Mouse (Mus musculus): Measurements from ENCODE around the gene Myo15b. TPM values are rescaled to one million over a fixed set of nuclear protein-coding genes. Genes with fewer than 3 reads are reported as not detected.
"Not testable (repeated sequence)": the region's sequence is repeated elsewhere in the genome, so short reads cannot be mapped to it uniquely, and the experiment has no call there.

Myo15b gene
- total RNA-seq, 1 experiment from 2014 or later = 0.60 TPM

DNA sequence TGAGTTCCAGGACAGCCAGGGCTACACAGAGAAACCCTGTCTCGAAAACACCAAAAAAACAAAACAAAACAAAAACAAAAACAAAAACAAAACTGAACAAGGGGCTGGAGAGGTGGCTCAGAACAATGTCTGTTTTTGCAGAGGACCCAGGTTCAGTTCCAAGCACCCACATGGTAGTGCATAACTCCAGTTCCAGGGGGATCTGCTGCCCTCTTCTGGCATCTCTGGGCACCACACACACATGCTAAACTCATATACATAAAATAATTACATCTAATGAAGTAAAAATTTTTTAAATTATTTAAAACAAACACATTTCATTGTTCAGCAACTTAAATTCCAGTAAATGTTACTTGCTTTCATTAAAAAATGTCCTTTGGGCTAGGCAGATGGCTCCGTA, 12.4 kb upstream of the Myo15b start:
- no peak for ATAC-seq (replicated peaks in 1 of 2; ENCODE audit: insufficient read depth in 1 of 2, low FRiP score in 2 of 2, low TSS enrichment in 1 of 2, low read depth in 1 of 2, poor library complexity in 2 of 2, severe bottlenecking in 2 of 2)

DNA sequence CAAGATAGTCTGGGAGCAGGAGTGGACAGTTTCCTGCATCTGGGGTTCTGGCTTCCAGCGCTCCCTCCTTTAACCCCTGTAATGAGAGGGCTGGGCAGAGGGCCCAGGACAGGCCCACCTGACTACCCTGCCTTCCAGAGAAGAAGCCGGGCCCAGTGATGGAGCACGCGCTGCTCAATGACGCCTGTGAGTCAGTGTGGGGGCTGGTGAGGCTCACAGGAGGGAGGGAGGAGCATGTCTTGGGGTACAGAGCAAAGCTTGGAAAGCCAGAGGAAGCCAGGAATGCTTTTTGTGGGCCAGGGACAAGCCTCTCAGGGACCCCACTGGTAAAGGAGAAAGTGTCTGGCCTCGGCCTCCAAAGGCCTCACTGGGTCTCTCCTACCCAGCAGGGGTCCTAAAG, 3.5 kb upstream of the Myo15b start:
- no peak for ATAC-seq (replicated peaks in 1 of 2; ENCODE audit: insufficient read depth in 1 of 2, low FRiP score in 2 of 2, low TSS enrichment in 1 of 2, low read depth in 1 of 2, poor library complexity in 2 of 2, severe bottlenecking in 2 of 2)

DNA sequence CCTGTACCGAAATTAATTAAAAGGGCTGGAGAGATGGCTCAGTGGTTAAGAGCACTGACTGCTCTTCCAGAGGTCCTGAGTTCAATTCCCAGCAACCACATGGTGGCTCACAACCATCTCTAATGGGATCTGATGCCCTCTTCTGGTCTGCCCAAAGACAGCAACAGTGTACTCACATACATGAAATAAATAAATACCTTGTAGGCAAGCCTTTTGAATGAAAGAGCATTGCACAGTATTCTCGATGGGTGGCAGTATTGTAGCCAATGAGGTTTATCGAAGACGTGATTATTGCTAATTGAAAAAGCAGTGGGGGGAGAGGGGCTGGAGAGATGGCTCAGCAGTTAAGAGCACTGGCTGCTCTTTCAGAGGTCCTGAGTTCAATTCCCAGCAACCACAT, 1.1 kb upstream of the Myo15b start:
- not testable (repeated sequence) for ATAC-seq (replicated peaks in 1 of 2; ENCODE audit: insufficient read depth in 1 of 2, low FRiP score in 2 of 2, low TSS enrichment in 1 of 2, low read depth in 1 of 2, poor library complexity in 2 of 2, severe bottlenecking in 2 of 2)

DNA sequence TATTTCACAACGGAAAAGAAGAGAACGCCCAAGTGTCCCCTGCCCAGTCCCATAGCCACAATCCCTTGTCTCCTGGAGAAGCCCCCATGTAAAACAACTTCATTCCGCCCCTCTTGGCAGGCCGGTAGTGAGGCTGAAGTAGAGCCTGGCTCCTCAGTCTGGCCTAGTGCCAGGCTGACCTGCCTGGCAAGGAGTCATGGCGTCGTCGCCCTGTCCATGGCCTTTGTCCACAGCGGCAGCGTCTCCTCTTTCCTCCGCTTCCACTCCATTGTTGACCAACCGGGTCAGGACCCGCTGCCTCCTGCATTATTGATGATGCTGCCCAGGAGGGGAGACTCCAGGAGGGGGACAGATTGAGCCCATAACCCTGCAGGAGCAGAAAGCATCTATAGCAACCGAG, 270 bp upstream of the Myo15b start:
- no peak for ATAC-seq (replicated peaks in 1 of 2; ENCODE audit: insufficient read depth in 1 of 2, low FRiP score in 2 of 2, low TSS enrichment in 1 of 2, low read depth in 1 of 2, poor library complexity in 2 of 2, severe bottlenecking in 2 of 2)

DNA sequence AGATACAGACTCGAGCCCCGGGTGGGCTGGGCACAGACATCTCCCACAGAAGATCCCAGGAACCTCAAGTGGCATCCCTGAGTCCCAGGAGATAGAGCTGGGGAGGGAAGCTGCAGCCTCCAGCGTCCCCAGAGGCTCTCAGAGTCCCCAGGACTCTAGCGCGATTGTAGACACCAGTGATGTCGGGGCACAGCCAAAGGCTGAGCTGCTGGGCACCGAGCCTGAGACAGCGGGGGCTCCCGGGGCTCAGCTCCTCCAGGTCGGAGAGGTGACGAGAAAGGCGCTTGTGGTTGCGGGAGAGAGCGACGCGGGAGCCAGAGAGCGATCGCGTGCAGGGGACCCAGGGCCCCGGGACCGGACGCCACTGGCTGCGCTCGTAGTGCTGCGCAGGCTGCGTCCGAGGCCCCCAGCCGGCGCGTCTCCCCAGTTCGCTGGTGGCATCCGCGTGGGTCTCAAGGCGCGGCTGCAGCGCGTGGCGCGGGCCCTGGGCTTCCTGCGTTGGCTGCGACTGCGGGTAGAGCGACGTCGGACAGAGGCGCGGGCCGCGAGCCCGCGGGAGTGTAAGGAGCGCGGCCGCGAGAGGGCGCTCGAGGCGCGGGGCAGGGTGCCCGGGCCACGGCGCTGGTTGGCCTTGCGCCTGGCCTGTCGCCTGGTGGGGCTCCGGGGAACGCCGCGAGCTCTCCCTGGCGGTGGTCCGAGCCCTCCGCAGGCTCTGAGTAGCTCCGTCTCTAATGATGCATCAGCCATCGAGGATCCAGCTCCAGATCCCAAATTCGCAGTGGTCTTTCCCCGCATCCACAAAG, 1.1 kb downstream of the Myo15b start:
- ATAC-seq (replicated peaks in 1 of 2; ENCODE audit: insufficient read depth in 1 of 2, low FRiP score in 2 of 2, low TSS enrichment in 1 of 2, low read depth in 1 of 2, poor library complexity in 2 of 2, severe bottlenecking in 2 of 2) = peak; percentile 77 to 81

DNA sequence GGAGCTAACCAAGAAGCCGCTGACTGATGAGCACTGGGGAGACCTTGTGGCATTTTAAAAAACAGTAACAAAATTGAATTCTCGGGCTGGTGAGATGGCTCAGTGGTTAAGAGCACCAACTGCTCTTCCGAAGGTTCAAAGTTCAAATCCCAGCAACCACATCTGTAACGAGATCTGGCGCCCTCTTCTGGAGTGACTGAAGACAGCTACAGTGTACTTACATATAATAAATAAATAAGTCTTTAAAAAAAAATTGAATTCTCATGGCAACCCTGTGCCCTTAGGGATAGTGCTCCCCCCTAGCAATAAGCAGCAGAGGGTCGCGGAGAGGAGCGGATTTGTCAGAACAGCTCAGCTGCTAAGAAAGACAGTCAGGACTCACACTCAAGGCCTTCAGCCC, 5.7 kb downstream of the Myo15b start:
- no peak for ATAC-seq (replicated peaks in 1 of 2; ENCODE audit: insufficient read depth in 1 of 2, low FRiP score in 2 of 2, low TSS enrichment in 1 of 2, low read depth in 1 of 2, poor library complexity in 2 of 2, severe bottlenecking in 2 of 2)

DNA sequence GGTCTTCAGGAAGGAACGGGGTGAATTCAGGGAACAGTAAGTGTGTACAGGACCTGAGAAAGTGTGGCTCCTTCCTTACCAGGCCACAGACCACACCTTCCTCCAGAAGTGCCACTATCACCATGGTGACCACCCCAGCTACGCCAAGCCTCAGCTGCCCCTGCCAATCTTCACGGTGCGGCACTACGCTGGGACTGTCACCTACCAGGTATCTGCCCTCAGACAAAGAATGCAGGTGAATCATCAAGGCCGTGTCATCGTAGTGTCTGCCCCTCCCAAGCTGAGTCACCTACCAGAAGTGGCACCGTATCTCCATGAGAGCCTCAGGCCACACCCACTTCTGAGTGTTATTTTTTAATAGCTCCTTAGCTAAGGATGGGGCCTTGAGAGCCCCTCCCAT, 11.2 kb downstream of the Myo15b start:
- ATAC-seq (replicated peaks in 1 of 2; ENCODE audit: insufficient read depth in 1 of 2, low FRiP score in 2 of 2, low TSS enrichment in 1 of 2, low read depth in 1 of 2, poor library complexity in 2 of 2, severe bottlenecking in 2 of 2) = peak; percentile 81 to 87

DNA sequence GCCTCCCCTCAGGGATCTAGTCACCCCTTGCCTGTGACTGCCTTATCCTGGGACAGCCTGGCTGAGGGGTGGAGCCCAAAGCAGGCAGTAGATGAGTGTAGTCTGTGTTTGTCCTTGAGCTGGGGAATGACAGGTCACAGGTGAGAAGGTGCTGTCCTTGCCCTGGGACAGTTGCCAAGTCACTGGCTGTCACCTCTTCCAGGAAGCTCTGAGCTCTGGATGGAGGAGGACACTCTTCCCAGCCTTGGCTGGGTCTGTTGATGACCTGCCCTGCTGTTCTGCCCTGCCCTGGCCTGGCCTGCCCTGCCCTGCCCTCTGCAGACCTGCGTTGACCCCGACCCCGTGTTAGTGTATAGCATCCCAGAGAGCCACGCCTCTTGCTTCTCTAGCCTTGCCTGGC, 14.2 kb downstream of the Myo15b start:
- no peak for ATAC-seq (replicated peaks in 1 of 2; ENCODE audit: insufficient read depth in 1 of 2, low FRiP score in 2 of 2, low TSS enrichment in 1 of 2, low read depth in 1 of 2, poor library complexity in 2 of 2, severe bottlenecking in 2 of 2)

DNA sequence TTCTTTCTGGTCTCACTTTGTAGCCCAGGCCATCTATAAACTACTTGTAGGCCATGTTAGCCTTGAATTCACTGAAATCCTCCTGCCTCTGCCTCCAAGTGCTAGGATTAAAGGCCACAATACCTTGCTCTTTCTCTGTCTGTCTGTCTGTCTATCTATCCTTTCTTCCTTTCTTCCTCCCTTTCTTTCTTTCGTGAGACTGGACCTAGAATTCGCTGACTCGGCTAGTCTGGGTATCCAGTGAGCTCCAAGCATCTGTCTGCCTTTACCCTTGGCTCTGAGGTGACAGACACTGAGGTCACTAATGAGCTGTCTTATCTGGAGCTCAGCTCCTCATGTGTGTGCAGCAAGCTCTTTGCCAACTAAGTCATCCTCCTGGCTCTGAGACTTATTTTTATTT, 17.7 kb downstream of the Myo15b start:
- ATAC-seq (replicated peaks in 1 of 2; ENCODE audit: insufficient read depth in 1 of 2, low FRiP score in 2 of 2, low TSS enrichment in 1 of 2, low read depth in 1 of 2, poor library complexity in 2 of 2, severe bottlenecking in 2 of 2) = no peak

DNA sequence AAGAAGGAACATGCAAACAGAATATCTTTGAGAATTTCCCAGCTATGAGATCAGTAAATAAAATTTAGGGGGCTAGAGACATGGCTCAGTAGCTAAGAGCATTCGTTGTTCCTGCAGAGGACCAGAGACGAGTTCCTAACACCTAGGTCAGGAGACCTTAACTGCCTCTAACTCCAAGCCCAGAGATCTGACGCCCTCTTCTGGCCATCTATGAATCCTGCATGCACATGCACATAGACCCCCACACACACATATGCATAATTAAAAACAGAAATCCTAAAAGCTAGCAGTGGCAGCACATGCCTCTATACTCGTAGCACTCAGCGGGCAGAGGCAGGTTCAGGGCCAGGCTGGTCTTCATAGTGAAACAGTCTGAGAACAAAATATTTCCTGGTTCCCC, 18.2 kb downstream of the Myo15b start:
- no peak for ATAC-seq (replicated peaks in 1 of 2; ENCODE audit: insufficient read depth in 1 of 2, low FRiP score in 2 of 2, low TSS enrichment in 1 of 2, low read depth in 1 of 2, poor library complexity in 2 of 2, severe bottlenecking in 2 of 2)

DNA sequence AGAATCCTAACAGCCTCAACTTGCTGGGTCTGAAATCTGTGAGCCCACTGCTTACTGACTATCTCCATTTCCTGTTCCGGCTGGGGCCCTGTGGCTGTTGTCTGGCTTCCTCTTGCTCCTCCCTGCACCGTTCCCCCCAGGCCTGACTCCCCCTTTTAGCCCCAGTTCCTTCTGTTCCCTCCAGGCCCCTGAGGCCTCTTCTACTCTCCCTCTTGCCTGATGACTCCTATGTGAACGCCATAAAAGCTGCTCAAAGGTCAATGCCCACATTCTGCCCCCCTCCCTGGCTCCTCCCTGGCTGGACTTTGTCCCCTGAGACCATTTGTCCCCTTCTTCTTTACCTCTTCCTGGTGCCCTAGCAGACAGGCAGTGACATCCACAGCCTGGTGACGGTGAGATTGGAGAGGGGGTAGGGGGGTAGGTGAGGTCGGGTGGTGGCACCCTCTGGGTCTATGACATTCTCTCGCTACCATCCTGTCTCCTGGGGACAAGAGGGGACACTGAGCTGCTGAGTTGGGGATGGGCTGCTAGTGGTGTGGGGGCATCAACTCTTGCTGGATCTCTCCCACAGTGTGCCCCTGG, 19.1 kb downstream of the Myo15b start:
- peak; percentile 36 to 43; a peak in 2 of 4 replicates for ATAC-seq (replicated peaks in 1 of 2; ENCODE audit: insufficient read depth in 1 of 2, low FRiP score in 2 of 2, low TSS enrichment in 1 of 2, low read depth in 1 of 2, poor library complexity in 2 of 2, severe bottlenecking in 2 of 2)

DNA sequence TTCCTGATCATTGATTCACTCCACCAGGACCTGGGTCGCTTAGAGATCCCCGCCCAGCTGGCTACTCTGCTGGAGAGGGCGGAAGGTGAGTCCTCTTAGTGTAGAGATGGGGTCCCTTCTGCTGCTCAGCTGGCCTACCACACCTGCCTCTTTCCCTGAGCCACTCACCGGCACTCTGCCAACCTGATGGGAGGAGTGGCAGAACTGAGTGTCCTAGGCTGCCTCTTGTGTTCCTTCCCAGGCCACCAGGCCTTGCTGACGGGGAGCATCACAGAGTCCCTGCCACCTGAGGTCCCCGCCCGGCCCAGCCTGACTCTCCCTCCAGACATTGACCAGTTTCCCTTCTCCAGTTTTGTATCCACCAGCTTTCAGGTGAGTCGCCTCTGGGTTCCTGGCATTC, 19.9 kb downstream of the Myo15b start:
- ATAC-seq (replicated peaks in 1 of 2; ENCODE audit: insufficient read depth in 1 of 2, low FRiP score in 2 of 2, low TSS enrichment in 1 of 2, low read depth in 1 of 2, poor library complexity in 2 of 2, severe bottlenecking in 2 of 2) = no peak

DNA sequence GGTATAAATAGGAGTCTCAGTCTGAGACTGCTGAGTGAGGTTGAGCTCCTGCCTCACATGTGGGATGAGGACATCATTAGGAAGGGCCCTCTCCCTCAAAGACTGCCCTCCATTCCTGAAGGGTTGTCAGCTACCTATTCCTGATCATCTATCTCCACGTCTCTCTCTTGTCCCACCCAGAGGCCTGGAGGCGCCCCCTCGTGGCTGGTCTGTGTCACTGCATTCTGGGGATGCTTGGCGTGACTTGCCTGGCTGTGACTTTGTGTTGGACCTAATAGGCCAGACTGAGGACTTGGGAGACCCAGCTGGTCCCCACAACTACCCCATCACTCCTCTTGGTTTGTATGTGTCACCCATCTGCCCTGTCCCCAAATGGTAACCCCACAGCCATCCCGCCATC, 22.8 kb downstream of the Myo15b start:
- ATAC-seq (replicated peaks in 1 of 2; ENCODE audit: insufficient read depth in 1 of 2, low FRiP score in 2 of 2, low TSS enrichment in 1 of 2, low read depth in 1 of 2, poor library complexity in 2 of 2, severe bottlenecking in 2 of 2) = peak; percentile 40 to 63; a peak in 3 of 4 replicates

DNA sequence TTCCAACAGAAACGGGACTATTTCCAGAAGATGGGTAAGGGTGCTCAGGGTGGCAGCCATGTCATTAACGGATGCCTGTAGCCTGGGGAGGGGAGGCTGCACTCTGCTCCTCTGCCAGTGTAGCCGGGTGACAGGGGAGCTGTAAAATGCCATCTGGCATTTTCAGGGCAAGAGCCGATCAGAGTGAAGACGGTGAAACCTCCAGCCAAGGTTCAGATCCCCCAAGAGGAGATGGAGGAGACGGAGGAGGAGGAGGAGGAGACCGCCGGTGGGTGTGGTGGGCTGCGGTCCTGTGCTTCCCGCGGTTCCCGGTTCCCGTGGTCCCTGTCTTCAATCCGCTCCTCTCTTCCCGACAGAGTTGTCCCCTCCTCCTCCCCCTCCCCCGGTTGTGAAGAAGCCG, 25.0 kb downstream of the Myo15b start:
- ATAC-seq (replicated peaks in 1 of 2; ENCODE audit: insufficient read depth in 1 of 2, low FRiP score in 2 of 2, low TSS enrichment in 1 of 2, low read depth in 1 of 2, poor library complexity in 2 of 2, severe bottlenecking in 2 of 2) = no peak

DNA sequence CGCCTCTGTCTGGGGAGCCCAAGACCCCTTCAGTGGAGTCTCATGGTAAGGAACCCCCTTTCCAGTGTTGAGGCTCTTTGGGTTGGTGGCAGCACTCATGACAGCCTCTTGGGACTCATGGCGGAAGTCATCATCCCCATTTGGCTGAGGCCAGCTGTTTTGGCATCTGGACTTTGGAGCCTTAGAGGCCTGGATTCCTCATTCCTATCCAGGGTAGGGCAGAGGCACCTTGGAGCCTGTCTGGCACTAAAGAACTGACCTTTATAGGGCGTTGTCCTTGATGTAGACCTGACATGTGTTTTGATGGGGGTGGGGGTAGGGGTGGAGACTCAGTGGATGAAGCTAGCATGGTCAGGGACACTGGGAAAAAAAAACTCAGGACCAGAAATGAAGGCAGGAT, 26.2 kb downstream of the Myo15b start:
- ATAC-seq (replicated peaks in 1 of 2; ENCODE audit: insufficient read depth in 1 of 2, low FRiP score in 2 of 2, low TSS enrichment in 1 of 2, low read depth in 1 of 2, poor library complexity in 2 of 2, severe bottlenecking in 2 of 2) = no peak

DNA sequence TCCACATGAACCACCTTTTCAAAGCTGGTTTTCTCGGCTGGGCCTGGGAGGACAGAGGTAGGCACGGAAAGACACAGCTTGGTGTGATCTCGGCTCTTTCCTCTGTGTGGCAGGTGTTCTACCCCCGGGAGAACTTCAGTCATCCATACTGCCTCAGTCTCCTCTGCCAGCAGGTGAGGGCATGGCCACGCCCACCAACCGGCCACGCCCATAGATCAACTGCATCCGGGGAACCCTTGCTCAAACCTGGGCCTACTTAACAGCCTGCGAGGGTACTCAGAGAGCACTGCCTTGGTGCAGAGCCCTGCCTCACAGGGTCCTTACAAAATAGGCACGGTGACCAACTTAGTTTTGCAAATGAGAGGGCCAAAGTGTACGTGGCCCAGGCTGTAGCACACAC, 27.1 kb downstream of the Myo15b start:
- ATAC-seq (replicated peaks in 1 of 2; ENCODE audit: insufficient read depth in 1 of 2, low FRiP score in 2 of 2, low TSS enrichment in 1 of 2, low read depth in 1 of 2, poor library complexity in 2 of 2, severe bottlenecking in 2 of 2) = no peak

DNA sequence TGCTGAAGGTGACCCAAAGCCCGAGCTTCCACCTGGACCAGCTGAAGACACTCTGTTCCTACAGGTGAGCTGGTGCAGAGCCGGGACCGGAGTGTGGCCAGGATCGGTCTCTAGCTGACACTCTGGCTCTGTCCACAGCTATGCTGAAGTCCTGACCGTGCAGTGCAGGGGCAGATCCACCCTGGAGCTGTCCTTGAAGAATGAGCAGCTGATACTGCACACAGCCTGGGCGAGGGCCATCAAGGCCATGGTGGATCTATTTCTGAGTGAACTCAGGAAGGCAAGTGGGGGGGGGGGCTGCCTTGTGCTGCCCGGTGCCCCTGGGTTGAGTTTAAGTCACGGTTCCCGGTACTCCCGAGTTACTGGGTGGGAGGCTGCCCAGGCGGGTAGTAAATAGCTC, 28.2 kb downstream of the Myo15b start:
- no peak for ATAC-seq (replicated peaks in 1 of 2; ENCODE audit: insufficient read depth in 1 of 2, low FRiP score in 2 of 2, low TSS enrichment in 1 of 2, low read depth in 1 of 2, poor library complexity in 2 of 2, severe bottlenecking in 2 of 2)

DNA sequence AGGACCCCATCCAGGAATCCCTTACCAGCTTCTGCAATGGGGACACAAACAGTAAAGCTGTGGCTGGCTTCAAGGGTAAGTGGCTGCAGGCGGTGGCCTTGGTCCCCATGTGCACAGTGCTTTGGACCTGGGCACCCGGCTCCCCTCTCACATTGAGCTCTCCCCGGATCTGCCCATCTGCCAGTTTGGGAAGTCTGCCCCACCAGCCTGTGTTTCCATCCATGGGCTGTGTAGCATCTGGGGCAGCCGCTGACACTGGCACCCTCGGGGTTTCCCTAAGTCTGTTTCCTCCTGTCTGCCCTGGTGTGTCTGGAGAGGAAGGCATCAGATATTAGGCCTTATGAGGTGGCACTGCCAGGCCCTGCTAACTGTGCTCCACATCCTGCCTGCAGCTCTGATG, 29.8 kb downstream of the Myo15b start:
- ATAC-seq (replicated peaks in 1 of 2; ENCODE audit: insufficient read depth in 1 of 2, low FRiP score in 2 of 2, low TSS enrichment in 1 of 2, low read depth in 1 of 2, poor library complexity in 2 of 2, severe bottlenecking in 2 of 2) = peak in 1 of 2 experiments; percentile 23; a peak in 1 of 4 replicates

DNA sequence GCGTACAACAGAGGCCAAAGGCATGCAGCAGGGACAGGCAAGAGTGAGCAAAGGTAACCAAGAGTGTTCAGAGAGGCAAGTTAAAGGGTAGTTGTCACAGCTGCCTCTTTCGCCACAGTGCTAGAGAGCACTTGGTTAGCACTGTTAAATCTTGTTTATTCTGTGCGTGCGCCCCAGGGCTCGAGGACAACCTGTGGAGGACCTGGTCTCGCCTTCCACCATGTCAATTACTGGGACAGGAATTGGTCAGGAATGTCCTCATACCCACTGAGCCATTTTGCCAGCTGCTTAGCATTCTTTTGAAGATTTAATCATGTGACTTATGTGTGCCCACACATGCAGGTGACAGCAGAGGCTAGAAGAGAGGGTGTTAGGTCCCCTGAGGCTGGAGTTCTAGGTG, 31.0 kb downstream of the Myo15b start:
- no peak for ATAC-seq (replicated peaks in 1 of 2; ENCODE audit: insufficient read depth in 1 of 2, low FRiP score in 2 of 2, low TSS enrichment in 1 of 2, low read depth in 1 of 2, poor library complexity in 2 of 2, severe bottlenecking in 2 of 2)
